Mouse (Mus musculus) E14TG2a.4 (cell line): ENCODE measurements around the gene Tifa.

Experiments used
- CTCF ChIP-seq: conservative IDR thresholded peaks from 2 replicates; pipeline ENCODE4 v1.5.1; 2014; ENCODE audit warnings: low read length
- NANOG ChIP-seq: IDR thresholded peaks from 2 replicates; pipeline ENCODE4 v1.6.1; 2014; ENCODE audit warnings: borderline replicate concordance, low read length, mixed read lengths
- POU5F1 ChIP-seq: IDR thresholded peaks from 2 replicates; pipeline ENCODE4 v1.6.1; 2014; ENCODE audit warnings: low read length, borderline replicate concordance

- TF ChIP-seq CTCF (no peak), NANOG (no peak), POU5F1 (no peak)
Measured at GRCm38 (mm10) chr3:127801162-127801561, 11.6 kb downstream of the Tifa start.
